Mouse (Mus musculus): ENCODE data around the gene Mettl8.

GRCm38 (mm10) chr2:70958536-70958935 is 96.8 kb downstream of the Mettl8 start:
- no peak for TF ChIP-seq CTCF (IDR thresholded peaks at IDR 0.05; ENCODE audit: low read depth, low read length)
- TF ChIP-seq POLR2A (IDR thresholded peaks at IDR 0.05; ENCODE audit: insufficient read depth, low read length) = no peak
- no peak for TF ChIP-seq EP300 (IDR thresholded peaks at IDR 0.05; ENCODE audit: insufficient read depth, low read depth, low read length)

Measured in ES-Bruce4 (cell line).